Mouse (Mus musculus) erythroblast, embryonic 14.5 days (primary cell): Measurements from ENCODE around the gene Akap2. TPM values are rescaled to one million over a fixed set of nuclear protein-coding genes. Genes with fewer than 3 reads are reported as not detected.

Source experiments
- H3K27me3 ChIP-seq: 2 replicates; pipeline ENCODE4 v1.6.1; 2012; ENCODE audit warnings: inconsistent platforms; ENCODE audit not compliant: control insufficient read depth
- H3K36me3 ChIP-seq: 2 replicates; pipeline ENCODE4 v1.6.1; 2012; ENCODE audit warnings: mild to moderate bottlenecking, inconsistent platforms; ENCODE audit not compliant: control insufficient read depth
- H3K4me1 ChIP-seq: 2 replicates; pipeline ENCODE4 v1.6.1; 2012; ENCODE audit warnings: inconsistent platforms; ENCODE audit not compliant: control insufficient read depth
- H3K4me3 ChIP-seq: replicated peaks from 2 replicates; pipeline ENCODE3; 2012; ENCODE audit warnings: moderate library complexity, mild to moderate bottlenecking, inconsistent platforms
- H3K9me3 ChIP-seq: 2 replicates; pipeline ENCODE4 v1.6.1; 2012; ENCODE audit warnings: low read length, inconsistent platforms, mixed read lengths; ENCODE audit not compliant: control insufficient read depth
- GATA1 ChIP-seq: IDR thresholded peaks from 2 replicates; pipeline ENCODE4 v1.6.1; 2012; ENCODE audit warnings: low read length, inconsistent platforms, mixed read lengths
- TAL1 ChIP-seq: IDR thresholded peaks from 3 replicates; pipeline ENCODE4 v1.6.1; 2012; ENCODE audit warnings: low read length, inconsistent platforms, mixed read lengths
- polyA plus RNA-seq: library from polyadenylated mRNA; stranded (reverse); fragments of >175 nt; gene quantifications from 2 replicates; pipeline ENCODE4 v1.2.3, GENCODE M21; 2012

Gene Akap2
- polyA plus RNA-seq, 1 experiment: under 0.01 TPM

GRCm38 (mm10) chr4:57829740-57830139 lies 112.3 kb downstream of the Akap2 start:
- Histone ChIP-seq H3K4me1 (no peaks in the 10 kb centered on the region), H3K36me3 (no peaks in the 10 kb centered on the region), H3K27me3 (no peaks in the 10 kb centered on the region), H3K4me3 (no peak overlapping the region), H3K9me3 (no peaks in the 10 kb centered on the region)
- no peak for TF ChIP-seq TAL1
- TF ChIP-seq GATA1: no peak

DNA sequence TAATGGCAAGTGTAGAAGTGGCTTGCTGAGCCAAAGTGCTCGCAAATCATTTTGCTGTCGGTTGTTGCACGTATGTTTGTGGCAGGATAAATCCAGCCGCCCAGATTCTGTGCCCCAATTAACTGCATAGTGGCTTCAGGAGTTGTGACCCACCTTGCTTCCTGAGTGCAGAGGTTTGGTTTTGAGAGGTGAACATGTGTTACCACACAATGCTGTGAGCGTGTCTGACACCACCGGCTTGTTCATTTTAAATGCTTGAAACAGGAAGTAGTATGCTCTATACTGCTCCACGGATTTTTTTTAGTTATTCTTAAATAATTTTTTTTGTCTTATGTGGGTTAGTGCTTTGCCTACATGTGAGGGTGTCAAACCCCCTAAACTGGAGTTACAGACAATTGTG lies 114.9 kb downstream of the Akap2 start:
- no peak for TF ChIP-seq TAL1
- no peak for TF ChIP-seq GATA1

GRCm38 (mm10) chr4:57833060-57833459 lies 115.6 kb downstream of the Akap2 start:
- Histone ChIP-seq H3K9me3 (no peaks in the 10 kb centered on the region), H3K36me3 (no peaks in the 10 kb centered on the region), H3K4me1 (no peaks in the 10 kb centered on the region), H3K27me3 (no peaks in the 10 kb centered on the region), H3K4me3 (no peak overlapping the region)
- no peak for TF ChIP-seq TAL1
- TF ChIP-seq GATA1: no peak

More for the DNA sequence above, 114.9 kb downstream of the Akap2 start:
- no peaks in the 10 kb centered on the region for H3K4me1 ChIP-seq
- no peaks in the 10 kb centered on the region for H3K9me3 ChIP-seq
- H3K27me3 ChIP-seq: no peaks in the 10 kb centered on the region
- H3K36me3 ChIP-seq: no peaks in the 10 kb centered on the region
- no peak overlapping the region for H3K4me3 ChIP-seq

DNA sequence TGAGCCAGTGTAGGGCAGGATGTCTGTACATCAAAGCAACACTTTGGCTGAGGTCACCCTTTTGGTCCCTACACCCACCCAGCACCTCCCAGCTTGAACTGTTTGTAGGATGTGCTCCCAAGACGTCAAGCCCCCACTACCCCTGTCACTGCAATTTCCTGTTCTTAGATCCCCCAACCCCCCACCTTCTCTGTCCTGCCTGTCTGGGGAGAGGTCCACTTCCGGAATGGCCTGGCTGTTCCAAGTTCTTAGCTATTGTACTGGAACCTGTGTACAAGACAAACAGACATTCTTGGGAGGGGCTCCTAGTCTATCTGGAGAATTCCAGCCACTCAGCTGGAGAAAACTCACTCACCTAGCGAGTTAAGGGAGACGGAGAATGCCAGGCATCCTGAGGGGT lies 116.7 kb downstream of the Akap2 start:
- Histone ChIP-seq H3K9me3 (no peaks in the 10 kb centered on the region), H3K4me3 (no peak overlapping the region), H3K36me3 (no peaks in the 10 kb centered on the region), H3K4me1 (no peaks in the 10 kb centered on the region), H3K27me3 (no peaks in the 10 kb centered on the region)
- TF ChIP-seq GATA1 (no peak), TAL1 (no peak)

- Histone ChIP-seq H3K4me1 (no peaks in the 10 kb centered on the region), H3K27me3 (no peaks in the 10 kb centered on the region), H3K4me3 (no peak overlapping the region), H3K9me3 (no peaks in the 10 kb centered on the region), H3K36me3 (no peaks in the 10 kb centered on the region)
- no peak for TF ChIP-seq GATA1
- no peak for TF ChIP-seq TAL1
Measured at GRCm38 (mm10) chr4:57837089-57837488, 119.6 kb downstream of the Akap2 start.

GRCm38 (mm10) chr4:57839343-57839742 lies 121.9 kb downstream of the Akap2 start:
- TF ChIP-seq TAL1: no peak
- TF ChIP-seq GATA1: no peak
- Histone ChIP-seq H3K27me3 (no peaks in the 10 kb centered on the region), H3K36me3 (no peaks in the 10 kb centered on the region), H3K4me3 (no peak overlapping the region), H3K4me1 (no peaks in the 10 kb centered on the region), H3K9me3 (no peaks in the 10 kb centered on the region)

- H3K4me1 ChIP-seq: no peaks in the 10 kb centered on the region
- no peaks in the 10 kb centered on the region for H3K36me3 ChIP-seq
- no peak overlapping the region for H3K4me3 ChIP-seq
- H3K27me3 ChIP-seq: no peaks in the 10 kb centered on the region
- no peaks in the 10 kb centered on the region for H3K9me3 ChIP-seq
- no peak for TF ChIP-seq TAL1
- TF ChIP-seq GATA1: no peak
Measured at GRCm38 (mm10) chr4:57841911-57842310, 124.5 kb downstream of the Akap2 start.

GRCm38 (mm10) chr4:57842472-57843305 lies 125.2 kb downstream of the Akap2 start:
- no peaks in the 10 kb centered on the region for H3K9me3 ChIP-seq
- no peaks in the 10 kb centered on the region for H3K4me1 ChIP-seq
- no peak overlapping the region for H3K4me3 ChIP-seq
- no peak for TF ChIP-seq GATA1
- TF ChIP-seq TAL1: no peak
- no peaks in the 10 kb centered on the region for H3K36me3 ChIP-seq
- H3K27me3 ChIP-seq: no peaks in the 10 kb centered on the region

GRCm38 (mm10) chr4:57845031-57845431 lies 127.6 kb downstream of the Akap2 start:
- Histone ChIP-seq H3K9me3 (no peaks in the 10 kb centered on the region), H3K4me1 (no peaks in the 10 kb centered on the region), H3K27me3 (no peaks in the 10 kb centered on the region), H3K4me3 (no peak overlapping the region), H3K36me3 (no peaks in the 10 kb centered on the region)
- no peak for TF ChIP-seq GATA1
- TF ChIP-seq TAL1: no peak
